Mouse (Mus musculus): ENCODE data around the gene Gimap8. TPM values are rescaled to one million over a fixed set of nuclear protein-coding genes. Genes with fewer than 3 reads are reported as not detected.

Gene Gimap8
- polyA plus RNA-seq, 2 experiments: 0.70 to 2.3 TPM

DNA sequence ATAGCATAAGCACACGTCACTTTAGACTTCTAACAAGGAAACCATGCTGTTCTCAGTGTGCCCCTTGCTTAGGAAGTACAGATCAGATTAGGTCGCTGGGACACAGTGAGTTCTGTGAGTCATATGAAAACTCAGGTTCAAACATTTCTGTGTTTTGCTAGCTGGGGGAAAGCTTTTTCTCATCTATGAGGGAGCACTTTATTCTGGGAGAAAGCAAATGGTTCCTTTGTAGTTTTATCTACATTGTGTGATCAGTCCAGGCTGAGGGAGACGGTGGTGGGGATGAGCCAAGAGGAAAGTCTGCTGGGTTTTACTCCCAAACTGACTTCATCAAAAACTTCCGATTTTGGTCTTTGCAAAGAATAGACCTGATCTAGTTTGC, 734 bp upstream of the Gimap8 start:
- Histone ChIP-seq H3K4me2 (replicated peaks; ENCODE audit: low read depth, low read length, severe bottlenecking) (no peak overlapping the region), H3K36me3 (ENCODE audit: control insufficient read depth, insufficient read depth, low read length) (no peaks in the 10 kb centered on the region), H3K27me3 (ENCODE audit: control insufficient read depth, insufficient read depth, low read length) (no peaks in the 10 kb centered on the region), H3K9ac (ENCODE audit: low read depth, low read length, severe bottlenecking) (no peak overlapping the region), H3K27ac (replicated peaks; ENCODE audit: low read depth, low read length) (no peak overlapping the region), H3K4me1 (ENCODE audit: control insufficient read depth, insufficient read depth, low read length) (no peaks in the 10 kb centered on the region), H3K9me3 (ENCODE audit: control insufficient read depth, low read length) (no peaks in the 10 kb centered on the region), H3K4me3 (replicated peaks; ENCODE audit: low read length) (no peak overlapping the region)
- 78% methylated on average over 4 of the region's 4 CpGs for WGBS
- no peak for DNase-seq (ENCODE audit: low spot score)
- ATAC-seq (ENCODE audit: low FRiP score, low read depth): no peak
- no peak for TF ChIP-seq POLR2A (IDR thresholded peaks at IDR 0.05; ENCODE audit: borderline replicate concordance, extremely low read depth, insufficient read depth, insufficient read length)

DNA sequence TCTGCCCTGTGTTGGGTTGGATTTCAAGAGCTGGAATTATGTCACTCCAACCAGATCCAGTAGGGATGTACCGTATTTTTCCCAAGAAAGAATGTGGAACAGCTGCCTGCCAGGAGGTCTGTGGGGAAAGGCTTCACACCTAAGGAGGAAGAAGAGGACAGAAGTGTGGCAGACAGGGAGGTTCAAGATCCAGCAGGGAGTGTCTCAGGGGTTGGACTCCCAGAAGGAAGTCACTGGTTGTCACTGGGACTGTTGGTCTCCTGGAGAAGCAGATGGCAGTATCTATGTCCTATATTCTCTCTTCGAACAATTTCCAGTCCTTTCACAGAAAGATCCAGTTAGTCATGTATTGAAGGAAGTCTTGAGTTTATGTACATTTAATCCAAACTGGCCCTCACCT, 577 bp downstream of the Gimap8 start:
- Histone ChIP-seq H3K4me2 (replicated peaks; ENCODE audit: low read depth, low read length, severe bottlenecking) (no peak overlapping the region), H3K9ac (ENCODE audit: low read depth, low read length, severe bottlenecking) (no peak overlapping the region), H3K27ac (replicated peaks; ENCODE audit: low read depth, low read length) (no peak overlapping the region), H3K4me1 (ENCODE audit: control insufficient read depth, insufficient read depth, low read length) (no peaks in the 10 kb centered on the region), H3K4me3 (replicated peaks; ENCODE audit: low read length) (no peak overlapping the region), H3K36me3 (ENCODE audit: control insufficient read depth, insufficient read depth, low read length) (no peaks in the 10 kb centered on the region), H3K9me3 (ENCODE audit: control insufficient read depth, low read length) (no peaks in the 10 kb centered on the region), H3K27me3 (ENCODE audit: control insufficient read depth, insufficient read depth, low read length) (no peaks in the 10 kb centered on the region)
- no peak for TF ChIP-seq POLR2A (IDR thresholded peaks at IDR 0.05; ENCODE audit: borderline replicate concordance, extremely low read depth, insufficient read depth, insufficient read length)
- 79% methylated on average over 2 of the region's 2 CpGs for WGBS
- DNase-seq (ENCODE audit: low spot score) (no peak), ATAC-seq (ENCODE audit: low FRiP score, low read depth) (no peak)

DNA sequence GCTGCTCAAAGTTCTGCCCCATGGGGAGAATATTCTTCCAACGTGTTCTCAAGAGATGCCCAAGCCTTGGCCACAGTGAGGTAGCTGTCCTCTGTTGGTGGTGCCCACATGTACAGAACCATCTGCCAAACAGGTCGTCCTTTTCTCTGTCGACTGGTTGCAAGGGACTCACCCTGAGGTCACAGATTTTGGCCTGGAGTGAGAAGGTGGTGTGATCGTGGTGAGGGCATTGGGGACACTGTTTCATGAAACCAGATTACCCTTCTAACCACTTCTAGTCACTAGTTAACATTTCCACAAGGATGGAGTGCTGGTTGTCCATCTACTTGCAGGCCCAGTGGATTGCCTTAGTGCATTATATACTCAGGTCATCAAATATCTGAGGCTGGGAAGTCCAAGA, 1.7 kb downstream of the Gimap8 start:
- ATAC-seq (ENCODE audit: low FRiP score, low read depth) (no peak), DNase-seq (ENCODE audit: low spot score) (no peak)
- no peaks in the 10 kb centered on the region for H3K4me1 ChIP-seq (ENCODE audit: control insufficient read depth, insufficient read depth, low read length)
- TF ChIP-seq POLR2A (IDR thresholded peaks at IDR 0.05; ENCODE audit: borderline replicate concordance, extremely low read depth, insufficient read depth, insufficient read length): no peak
- no peaks in the 10 kb centered on the region for H3K36me3 ChIP-seq (ENCODE audit: control insufficient read depth, insufficient read depth, low read length)
- WGBS: 79% methylated on average over 4 of the region's 4 CpGs
- H3K9me3 ChIP-seq (ENCODE audit: control insufficient read depth, low read length): no peaks in the 10 kb centered on the region
- no peak overlapping the region for H3K4me3 ChIP-seq (replicated peaks; ENCODE audit: low read length)
- no peak overlapping the region for H3K9ac ChIP-seq (ENCODE audit: low read depth, low read length, severe bottlenecking)
- H3K27me3 ChIP-seq (ENCODE audit: control insufficient read depth, insufficient read depth, low read length): no peaks in the 10 kb centered on the region
- no peak overlapping the region for H3K4me2 ChIP-seq (replicated peaks; ENCODE audit: low read depth, low read length, severe bottlenecking)
- H3K27ac ChIP-seq (replicated peaks; ENCODE audit: low read depth, low read length): no peak overlapping the region

DNA sequence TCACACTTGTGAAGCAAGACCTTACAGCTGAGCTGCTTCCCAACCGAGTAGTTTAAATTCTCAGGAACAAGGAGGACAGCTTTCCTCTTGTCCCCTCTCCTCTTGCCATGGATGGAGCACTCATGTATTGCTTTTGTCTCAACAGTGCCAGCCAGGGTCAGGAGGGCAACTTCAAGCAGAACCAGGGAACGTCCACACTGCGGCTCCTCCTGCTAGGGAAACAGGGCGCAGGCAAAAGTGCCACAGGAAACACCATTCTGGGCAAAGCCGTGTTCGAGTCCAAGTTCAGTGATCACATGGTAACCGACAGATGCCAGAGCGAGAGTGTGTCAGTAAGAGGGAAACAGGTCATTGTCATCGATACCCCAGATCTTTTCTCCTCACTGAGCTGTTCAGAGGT, 3.0 kb downstream of the Gimap8 start:
- no peak for ATAC-seq (ENCODE audit: low FRiP score, low read depth)
- H3K36me3 ChIP-seq (ENCODE audit: control insufficient read depth, insufficient read depth, low read length): no peaks in the 10 kb centered on the region
- no peak for DNase-seq (ENCODE audit: low spot score)
- H3K4me2 ChIP-seq (replicated peaks; ENCODE audit: low read depth, low read length, severe bottlenecking): no peak overlapping the region
- WGBS: 82% methylated on average over 9 of the region's 9 CpGs
- no peak overlapping the region for H3K9ac ChIP-seq (ENCODE audit: low read depth, low read length, severe bottlenecking)
- H3K27ac ChIP-seq (replicated peaks; ENCODE audit: low read depth, low read length): no peak overlapping the region
- no peaks in the 10 kb centered on the region for H3K27me3 ChIP-seq (ENCODE audit: control insufficient read depth, insufficient read depth, low read length)
- TF ChIP-seq POLR2A (IDR thresholded peaks at IDR 0.05; ENCODE audit: borderline replicate concordance, extremely low read depth, insufficient read depth, insufficient read length): no peak
- H3K4me3 ChIP-seq (replicated peaks; ENCODE audit: low read length): no peak overlapping the region
- H3K9me3 ChIP-seq (ENCODE audit: control insufficient read depth, low read length): no peaks in the 10 kb centered on the region
- no peaks in the 10 kb centered on the region for H3K4me1 ChIP-seq (ENCODE audit: control insufficient read depth, insufficient read depth, low read length)

DNA sequence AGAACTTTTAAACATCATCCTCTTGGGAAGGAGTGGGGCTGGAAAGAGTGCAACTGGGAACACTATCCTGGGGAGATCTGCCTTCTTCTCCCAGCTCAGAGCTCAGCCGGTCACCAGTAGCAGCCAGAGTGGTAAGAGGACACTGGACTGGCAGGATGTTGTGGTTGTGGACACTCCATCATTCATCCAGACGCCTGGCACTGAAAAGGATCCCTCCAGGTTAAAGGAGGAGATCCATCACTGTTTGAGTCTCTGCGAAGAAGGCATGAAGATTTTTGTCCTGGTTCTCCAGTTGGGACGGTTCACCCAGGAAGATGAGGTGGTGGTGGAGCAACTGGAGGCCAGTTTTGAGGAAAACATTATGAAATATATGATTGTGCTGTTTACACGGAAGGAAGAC, 11.7 kb downstream of the Gimap8 start:
- Histone ChIP-seq H3K36me3 (ENCODE audit: control insufficient read depth, insufficient read depth, low read length) (no peaks in the 10 kb centered on the region), H3K4me3 (replicated peaks; ENCODE audit: low read length) (no peak overlapping the region), H3K27ac (replicated peaks; ENCODE audit: low read depth, low read length) (no peak overlapping the region), H3K9me3 (ENCODE audit: control insufficient read depth, low read length) (no peaks in the 10 kb centered on the region), H3K9ac (ENCODE audit: low read depth, low read length, severe bottlenecking) (no peak overlapping the region), H3K4me2 (replicated peaks; ENCODE audit: low read depth, low read length, severe bottlenecking) (no peak overlapping the region), H3K27me3 (ENCODE audit: control insufficient read depth, insufficient read depth, low read length) (no peaks in the 10 kb centered on the region), H3K4me1 (ENCODE audit: control insufficient read depth, insufficient read depth, low read length) (no peaks in the 10 kb centered on the region)
- ATAC-seq (ENCODE audit: low FRiP score, low read depth): no peak
- no peak for TF ChIP-seq POLR2A (IDR thresholded peaks at IDR 0.05; ENCODE audit: borderline replicate concordance, extremely low read depth, insufficient read depth, insufficient read length)
- no peak for DNase-seq (ENCODE audit: low spot score)
- WGBS: 73% methylated on average over 5 of the region's 5 CpGs

DNA sequence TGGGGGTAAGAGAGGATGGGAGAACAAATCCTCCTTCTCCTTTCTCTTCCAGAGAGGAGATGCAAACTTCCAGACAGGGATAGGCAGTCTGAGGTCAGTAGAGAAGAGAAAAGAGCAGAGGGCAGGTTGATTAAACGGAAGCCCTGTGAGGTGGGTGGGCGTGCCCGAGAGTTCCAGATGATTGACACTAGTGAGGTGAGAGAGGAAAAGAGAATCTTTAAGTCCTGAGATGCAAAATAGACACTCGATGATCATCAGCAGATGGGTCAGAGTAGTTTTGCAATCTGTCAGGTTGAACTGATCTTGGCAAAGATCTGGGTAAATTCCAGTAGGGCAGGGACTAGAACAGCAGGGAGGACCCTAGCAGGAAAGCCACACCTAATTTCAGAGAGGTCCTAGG, 17.7 kb downstream of the Gimap8 start:
- ATAC-seq (ENCODE audit: low FRiP score, low read depth) (no peak), DNase-seq (ENCODE audit: low spot score) (no peak)
- H3K4me1 ChIP-seq (ENCODE audit: control insufficient read depth, insufficient read depth, low read length): no peaks in the 10 kb centered on the region
- H3K27ac ChIP-seq (replicated peaks; ENCODE audit: low read depth, low read length): no peak overlapping the region
- H3K36me3 ChIP-seq (ENCODE audit: control insufficient read depth, insufficient read depth, low read length): no peaks in the 10 kb centered on the region
- H3K4me2 ChIP-seq (replicated peaks; ENCODE audit: low read depth, low read length, severe bottlenecking): no peak overlapping the region
- no peaks in the 10 kb centered on the region for H3K9me3 ChIP-seq (ENCODE audit: control insufficient read depth, low read length)
- no peak overlapping the region for H3K4me3 ChIP-seq (replicated peaks; ENCODE audit: low read length)
- 74% methylated on average over 4 of the region's 4 CpGs for WGBS
- H3K27me3 ChIP-seq (ENCODE audit: control insufficient read depth, insufficient read depth, low read length): no peaks in the 10 kb centered on the region
- no peak overlapping the region for H3K9ac ChIP-seq (ENCODE audit: low read depth, low read length, severe bottlenecking)
- no peak for TF ChIP-seq POLR2A (IDR thresholded peaks at IDR 0.05; ENCODE audit: borderline replicate concordance, extremely low read depth, insufficient read depth, insufficient read length)

Measured in limb, embryonic 14.5 days (tissue).